Mouse (Mus musculus) MEL (cell line): ENCODE results near the gene Mrps23. TPM values are rescaled to one million over a fixed set of nuclear protein-coding genes. Genes with fewer than 3 reads are reported as not detected.
"Not testable (repeated sequence)": the region's sequence is repeated elsewhere in the genome, so short reads cannot be mapped to it uniquely, and the experiment has no call there.

Experiments used
- DNase-seq: peaks from one replicate; pipeline ENCODE4 v3.0.0; 2011; ENCODE audit warnings: low read depth, low spot score
- H3K27ac ChIP-seq: 2 replicates; pipeline ENCODE4 v1.5.1; 2012; ENCODE audit warnings: low read depth, mild to moderate bottlenecking, control low read depth, low read length, moderate library complexity; ENCODE audit not compliant: control insufficient read depth
- H3K27me3 ChIP-seq, 2 experiments: fragments of 150-350 bp in 1 of 2; sonication (generic) in 1 of 2; 2 replicates each; pipeline ENCODE4 v1.6.1; 2012; ENCODE audit warnings: low read length in 2 of 2, mild to moderate bottlenecking in 2 of 2, improper control_type of control experiment in 1 of 2, moderate library complexity in 1 of 2; ENCODE audit not compliant: insufficient read depth in 2 of 2, control insufficient read depth in 1 of 2
- H3K36me3 ChIP-seq, 2 experiments: 2 replicates each; pipeline ENCODE4 v1.6.1; 2012 to 2014; ENCODE audit warnings: low read length in 2 of 2, improper control_type of control experiment in 1 of 2, inconsistent platforms in 1 of 2, mild to moderate bottlenecking in 1 of 2; ENCODE audit not compliant: insufficient read depth in 2 of 2, control insufficient read depth in 1 of 2
- H3K4me1 ChIP-seq, 2 experiments: fragments of 150-350 bp in 1 of 2; sonication (generic) in 1 of 2; 2 replicates each; pipeline ENCODE4 v1.6.1; 2012; ENCODE audit warnings: low read length in 2 of 2, improper control_type of control experiment in 1 of 2, mild to moderate bottlenecking in 1 of 2; ENCODE audit not compliant: insufficient read depth in 2 of 2, control insufficient read depth in 1 of 2
- H3K4me3 ChIP-seq, 2 experiments: fragments of 150-350 bp in 1 of 2; sonication (generic) in 1 of 2; 2 replicates each; pipeline ENCODE4 v1.5.1; 2012; ENCODE audit warnings: low read depth in 2 of 2, low read length in 2 of 2, mild to moderate bottlenecking in 2 of 2, moderate library complexity in 2 of 2, control low read depth in 1 of 2, improper control_type of control experiment in 1 of 2; ENCODE audit not compliant: control insufficient read depth in 1 of 2, insufficient read depth in 1 of 2
- H3K79me2 ChIP-seq: 2 replicates; pipeline ENCODE4 v1.6.1; 2012; ENCODE audit warnings: mild to moderate bottlenecking, low read length, moderate library complexity; ENCODE audit not compliant: control insufficient read depth, poor library complexity, insufficient read depth
- H3K9ac ChIP-seq: 2 replicates; pipeline ENCODE4 v1.6.1; 2012; ENCODE audit warnings: low read depth, mild to moderate bottlenecking, control low read depth, low read length, moderate library complexity; ENCODE audit not compliant: control insufficient read depth, poor library complexity, severe bottlenecking
- H3K9me3 ChIP-seq: fragments of 150-350 bp; sonication (generic); replicated peaks from 2 replicates; pipeline ENCODE4 v1.6.1; 2012; ENCODE audit warnings: mild to moderate bottlenecking, low read length, improper control_type of control experiment, moderate library complexity; ENCODE audit not compliant: insufficient read depth
- BHLHE40 ChIP-seq: IDR thresholded peaks from 2 replicates; pipeline ENCODE4 v1.6.1; 2012; ENCODE audit warnings: low read depth, mild to moderate bottlenecking, inconsistent platforms, low read length, improper control_type of control experiment, borderline replicate concordance
- CHD1 ChIP-seq: IDR thresholded peaks from 2 replicates; pipeline ENCODE4 v1.6.1; 2012; ENCODE audit warnings: low read depth, mild to moderate bottlenecking, inconsistent platforms, low read length, improper control_type of control experiment
- CHD2 ChIP-seq: IDR thresholded peaks from 2 replicates; pipeline ENCODE4 v1.6.1; 2011; ENCODE audit warnings: low read length, improper control_type of control experiment
- CTCF ChIP-seq, 3 experiments: IDR thresholded peaks in 2 of 3; conservative IDR thresholded peaks in 1 of 3; 2 replicates each; pipeline ENCODE4 v1.5.1; 2011 to 2012; ENCODE audit warnings: low read length in 3 of 3, low read depth in 2 of 3, mild to moderate bottlenecking in 2 of 3, improper control_type of control experiment in 1 of 3, inconsistent platforms in 1 of 3, mixed read lengths in 1 of 3, moderate library complexity in 1 of 3; ENCODE audit not compliant: control insufficient read depth in 1 of 3, insufficient read depth in 1 of 3, poor library complexity in 1 of 3, severe bottlenecking in 1 of 3
- E2F4 ChIP-seq: IDR thresholded peaks from 2 replicates; pipeline ENCODE4 v1.6.1; 2011; ENCODE audit warnings: low read depth, low read length, improper control_type of control experiment, borderline replicate concordance
- ELF1 ChIP-seq: IDR thresholded peaks from 2 replicates; pipeline ENCODE4 v1.6.1; 2014; ENCODE audit warnings: low read depth, mild to moderate bottlenecking, inconsistent platforms, low read length, improper control_type of control experiment, moderate library complexity
- EP300 ChIP-seq, 2 experiments: IDR thresholded peaks; 2 replicates each; pipeline ENCODE4 v1.6.1; 2011; ENCODE audit warnings: improper control_type of control experiment in 2 of 2, low read length in 2 of 2, low read depth in 1 of 2, mild to moderate bottlenecking in 1 of 2
- GABPA ChIP-seq: IDR thresholded peaks from 2 replicates; pipeline ENCODE4 v1.6.1; 2012; ENCODE audit warnings: low read depth, mild to moderate bottlenecking, inconsistent platforms, low read length, improper control_type of control experiment, moderate library complexity
- GATA1 ChIP-seq: IDR thresholded peaks from 2 replicates; pipeline ENCODE4 v1.6.1; 2011; ENCODE audit warnings: low read depth, low read length, improper control_type of control experiment
- HCFC1 ChIP-seq: IDR thresholded peaks from 2 replicates; pipeline ENCODE4 v1.6.1; 2012; ENCODE audit warnings: low read depth, mild to moderate bottlenecking, inconsistent platforms, low read length, improper control_type of control experiment, moderate library complexity
- JUND ChIP-seq: IDR thresholded peaks from 2 replicates; pipeline ENCODE4 v1.6.1; 2011; ENCODE audit warnings: low read depth, mild to moderate bottlenecking, improper control_type of control experiment, low read length
- MAFK ChIP-seq: IDR thresholded peaks from 2 replicates; pipeline ENCODE4 v1.6.1; 2011; ENCODE audit warnings: low read depth, mild to moderate bottlenecking, low read length, improper control_type of control experiment, borderline replicate concordance
- MAX ChIP-seq: IDR thresholded peaks from 2 replicates; pipeline ENCODE4 v1.6.1; 2011; ENCODE audit warnings: low read length, improper control_type of control experiment
- MEF2A ChIP-seq: IDR thresholded peaks from 2 replicates; pipeline ENCODE4 v1.6.1; 2014; ENCODE audit warnings: low read depth, mild to moderate bottlenecking, inconsistent platforms, low read length, improper control_type of control experiment; ENCODE audit not compliant: poor library complexity, insufficient replicate concordance, severe bottlenecking; ENCODE audit errors: extremely low read depth
- MXI1 ChIP-seq: IDR thresholded peaks from 2 replicates; pipeline ENCODE4 v1.6.1; 2011; ENCODE audit warnings: mild to moderate bottlenecking, low read depth, low read length, improper control_type of control experiment
- MYB ChIP-seq: IDR thresholded peaks from 2 replicates; pipeline ENCODE4 v1.6.1; 2011; ENCODE audit warnings: mild to moderate bottlenecking, low read depth, low read length, improper control_type of control experiment
- MYC ChIP-seq: IDR thresholded peaks from 2 replicates; pipeline ENCODE4 v1.6.1; 2011; ENCODE audit warnings: low read depth, mild to moderate bottlenecking, low read length, improper control_type of control experiment, moderate library complexity
- NELFE ChIP-seq: IDR thresholded peaks from 2 replicates; pipeline ENCODE4 v1.6.1; 2011; ENCODE audit warnings: low read depth, low read length, improper control_type of control experiment
- POLR2A ChIP-seq, 2 experiments: IDR thresholded peaks; 2 replicates each; pipeline ENCODE4 v1.6.1; 2011 to 2012; ENCODE audit warnings: low read length in 2 of 2, mild to moderate bottlenecking in 2 of 2, control low read depth in 1 of 2, improper control_type of control experiment in 1 of 2, low read depth in 1 of 2, moderate library complexity in 1 of 2; ENCODE audit not compliant: control insufficient read depth in 1 of 2, insufficient read depth in 1 of 2, poor library complexity in 1 of 2
- RAD21 ChIP-seq: IDR thresholded peaks from 2 replicates; pipeline ENCODE4 v1.6.1; 2011; ENCODE audit warnings: mild to moderate bottlenecking, low read depth, low read length, improper control_type of control experiment
- RCOR1 ChIP-seq: IDR thresholded peaks from 2 replicates; pipeline ENCODE4 v1.6.1; 2012; ENCODE audit warnings: low read depth, mild to moderate bottlenecking, inconsistent platforms, low read length, improper control_type of control experiment
- SIN3A ChIP-seq: IDR thresholded peaks from 2 replicates; pipeline ENCODE4 v1.6.1; 2012; ENCODE audit warnings: low read length, improper control_type of control experiment, inconsistent platforms
- SMC3 ChIP-seq: IDR thresholded peaks from 2 replicates; pipeline ENCODE4 v1.6.1; 2011; ENCODE audit warnings: low read depth, low read length, improper control_type of control experiment
- TAL1 ChIP-seq: IDR thresholded peaks from 2 replicates; pipeline ENCODE4 v1.6.1; 2012; ENCODE audit warnings: mild to moderate bottlenecking, inconsistent platforms, low read length, moderate library complexity, mixed read lengths
- TBP ChIP-seq: IDR thresholded peaks from 2 replicates; pipeline ENCODE4 v1.8.0; 2011; ENCODE audit warnings: low read depth, low read length, improper control_type of control experiment
- TCF12 ChIP-seq: IDR thresholded peaks from 2 replicates; pipeline ENCODE4 v1.6.1; 2014; ENCODE audit warnings: low read depth, mild to moderate bottlenecking, inconsistent platforms, low read length, improper control_type of control experiment, moderate library complexity
- UBTF ChIP-seq: IDR thresholded peaks from 2 replicates; pipeline ENCODE4 v1.6.1; 2012; ENCODE audit warnings: low read depth, mild to moderate bottlenecking, inconsistent platforms, low read length, improper control_type of control experiment, moderate library complexity, borderline replicate concordance; ENCODE audit not compliant: insufficient read depth
- USF1 ChIP-seq: IDR thresholded peaks from 2 replicates; pipeline ENCODE4 v1.6.1; 2014; ENCODE audit warnings: low read depth, mild to moderate bottlenecking, inconsistent platforms, low read length, improper control_type of control experiment, moderate library complexity
- ZC3H11A ChIP-seq: IDR thresholded peaks from 2 replicates; pipeline ENCODE4 v1.6.1; 2012; ENCODE audit warnings: low read depth, mild to moderate bottlenecking, inconsistent platforms, low read length, improper control_type of control experiment
- ZKSCAN1 ChIP-seq: IDR thresholded peaks from 2 replicates; pipeline ENCODE4 v1.6.1; 2012; ENCODE audit warnings: low read depth, mild to moderate bottlenecking, inconsistent platforms, low read length, improper control_type of control experiment, moderate library complexity
- ZMIZ1 ChIP-seq: IDR thresholded peaks from 2 replicates; pipeline ENCODE4 v1.6.1; 2012; ENCODE audit warnings: low read depth, mild to moderate bottlenecking, inconsistent platforms, low read length, improper control_type of control experiment, moderate library complexity
- polyA plus RNA-seq, 2 experiments: library from polyadenylated mRNA; stranded (reverse) in 1 of 2; unstranded in 1 of 2; fragments of >175 nt in 1 of 2; fragments of >200 nt in 1 of 2; gene quantifications; 2 replicates each; pipeline versions ENCODE4 v1.2.1 to v1.2.4; 2012; ENCODE audit warnings: low replicate concordance in 2 of 2, low read depth in 1 of 2; ENCODE audit not compliant: insufficient read length in 2 of 2, insufficient read depth in 1 of 2, missing spikeins in 1 of 2
- total RNA-seq: library from RNA; depleted of rRNA; stranded (reverse); fragments of 300-350 nt; gene quantifications from 2 replicates; pipeline ENCODE4 v1.2.3, GENCODE M21; 2012

Mrps23 gene
- total and polyA plus RNA-seq, 3 experiments, result 190 to 381 TPM; not detected in 1

GRCm38 (mm10) chr11:88195699-88196098, 8.5 kb upstream of the Mrps23 start:
- not testable (repeated sequence) for H3K9me3 ChIP-seq, H3K4me3 ChIP-seq, H3K79me2 ChIP-seq, DNase-seq, H3K27me3 ChIP-seq
- peak; percentile 29; the same call in 1 of the 2 replicates for TF ChIP-seq SMC3
- peak; percentile 59 for TF ChIP-seq ZC3H11A
- TF ChIP-seq RAD21, result peak; percentile 27; the same call in 1 of the 2 replicates
- TF ChIP-seq CTCF (IDR thresholded peaks at IDR 0.05 in 2 of 3, conservative IDR thresholded peaks at IDR 0.05 in 1 of 3; ENCODE audit: control insufficient read depth in 1 of 3, insufficient read depth in 1 of 3, low read depth in 2 of 3, low read length in 3 of 3, poor library complexity in 1 of 3, severe bottlenecking in 1 of 3), result peak; percentile 13 to 28 (median 17); a peak in 3 of 6 replicates
- TF ChIP-seq, all 39 proteins: peak for 4; not testable (repeated sequence) for 35
- H3K9ac ChIP-seq, H3K27ac ChIP-seq, H3K36me3 ChIP-seq, H3K4me1 ChIP-seq: not testable (repeated sequence)

GRCm38 (mm10) chr11:88197153-88197576, 7.0 kb upstream of the Mrps23 start:
- Histone ChIP-seq H3K27ac (no peak overlapping the region), H3K4me3 (no peak overlapping the region), H3K9ac (no peak overlapping the region), H3K9me3 (no peaks in the 10 kb centered on the region), H3K27me3 (no peaks in the 10 kb centered on the region), H3K79me2 (no peaks in the 10 kb centered on the region), H3K36me3 (peaks cover 0 to 8% of the 10 kb centered on the region in 2 experiments; a peak in 2 of 4 replicates), H3K4me1 (peaks cover 0 to 8% of the 10 kb centered on the region in 2 experiments; a peak in 3 of 4 replicates)
- peak; percentile 78 for DNase-seq
- TF ChIP-seq NELFE, result no peak
- TF ChIP-seq SIN3A, result peak; percentile 68
- TF ChIP-seq MAX, result no peak
- no peak for TF ChIP-seq RCOR1
- TF ChIP-seq MEF2A, result no peak
- 0 out of 2 replicates have a peak, but pooled peaks have one; percentile 41 for TF ChIP-seq MYC
- TF ChIP-seq ZC3H11A, result peak; percentile 88
- peak; percentile 24; the same call in 1 of the 2 replicates for TF ChIP-seq ELF1
- TF ChIP-seq MAFK, result no peak
- no peak for TF ChIP-seq JUND
- TF ChIP-seq TAL1, result no peak
- peak; percentile 45 to 90 (median 63) for TF ChIP-seq CTCF (IDR thresholded peaks at IDR 0.05 in 2 of 3, conservative IDR thresholded peaks at IDR 0.05 in 1 of 3; ENCODE audit: control insufficient read depth in 1 of 3, insufficient read depth in 1 of 3, low read depth in 2 of 3, low read length in 3 of 3, poor library complexity in 1 of 3, severe bottlenecking in 1 of 3)
- TF ChIP-seq POLR2A (IDR thresholded peaks at IDR 0.05; ENCODE audit: control insufficient read depth in 1 of 2, insufficient read depth in 1 of 2, low read depth in 1 of 2, low read length in 2 of 2, poor library complexity in 1 of 2), result no peak
- TF ChIP-seq TCF12, result 0 out of 2 replicates have a peak, but pooled peaks have one; percentile 18
- no peak for TF ChIP-seq EP300 (IDR thresholded peaks at IDR 0.05; ENCODE audit: low read depth in 1 of 2, low read length in 2 of 2)
- no peak for TF ChIP-seq CHD2
- 0 out of 2 replicates have a peak, but pooled peaks have one; percentile 11 for TF ChIP-seq BHLHE40
- TF ChIP-seq CHD1, result no peak
- TF ChIP-seq MYB, result no peak
- TF ChIP-seq USF1, result no peak
- no peak for TF ChIP-seq MXI1
- TF ChIP-seq GATA1, result no peak
- TF ChIP-seq RAD21, result peak; percentile 91
- TF ChIP-seq TBP, result no peak
- no peak for TF ChIP-seq ZMIZ1
- TF ChIP-seq ZKSCAN1, result no peak; the same call in 1 of the 2 replicates
- TF ChIP-seq SMC3, result peak; percentile 91
- TF ChIP-seq HCFC1, result no peak
- no peak for TF ChIP-seq UBTF
- no peak for TF ChIP-seq E2F4
- TF ChIP-seq GABPA, result no peak
